Mouse (Mus musculus) erythroblast, embryonic 14.5 days (primary cell): ENCODE data around the gene Zfp462.

Experiments
- GATA1 ChIP-seq: IDR thresholded peaks from 2 replicates; pipeline ENCODE4 v1.6.1; 2012; ENCODE audit warnings: low read length, inconsistent platforms, mixed read lengths
- TAL1 ChIP-seq: IDR thresholded peaks from 3 replicates; pipeline ENCODE4 v1.6.1; 2012; ENCODE audit warnings: low read length, inconsistent platforms, mixed read lengths

GRCm38 (mm10) chr4:54947056-54947990, 2.5 kb downstream of the Zfp462 start:
- no peak for TF ChIP-seq TAL1
- no peak for TF ChIP-seq GATA1
